Mouse (Mus musculus): Measurements from ENCODE around the gene Dlgap1.
A peak's percentile ranks its signal among the peaks of the same experiment; 100 is the strongest.

Dlgap1 gene

DNA sequence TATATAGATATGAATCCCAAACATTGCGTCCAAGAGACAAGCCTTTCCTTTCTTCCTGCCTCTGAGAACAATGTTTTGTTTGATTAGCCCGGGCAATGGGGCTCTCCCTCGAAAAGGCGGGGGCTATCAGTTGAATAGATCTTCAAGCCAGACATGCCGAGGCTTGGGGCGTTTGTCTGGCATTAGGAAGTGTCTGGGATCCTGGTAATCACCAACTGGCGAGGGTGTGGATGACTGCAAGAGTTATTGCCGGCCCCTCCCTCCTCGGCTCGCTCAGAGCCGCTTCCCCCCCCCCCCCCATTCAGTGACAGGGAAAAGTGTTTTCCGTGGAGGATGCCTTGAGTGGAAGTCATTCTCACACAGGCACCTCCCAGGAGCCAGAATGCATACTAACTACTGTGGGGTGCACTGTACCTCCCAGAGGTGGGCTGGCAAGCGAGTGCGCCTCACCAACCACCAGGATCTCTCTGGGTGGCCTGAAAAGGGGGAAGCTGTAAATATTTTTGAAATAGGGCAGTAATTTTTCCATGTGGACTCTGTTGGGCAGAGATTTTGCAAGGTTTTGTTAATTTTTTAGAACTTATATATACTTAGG, 786.9 kb downstream of the Dlgap1 start:
- DNase-seq (ENCODE audit: inconsistent ontology term): peak; percentile 68

- no peak for DNase-seq (ENCODE audit: inconsistent ontology term)
Measured at GRCm38 (mm10) chr17:70762001-70762400, 793.1 kb downstream of the Dlgap1 start.

GRCm38 (mm10) chr17:70762634-70763033, 793.8 kb downstream of the Dlgap1 start:
- no peak for DNase-seq (ENCODE audit: inconsistent ontology term)

DNA sequence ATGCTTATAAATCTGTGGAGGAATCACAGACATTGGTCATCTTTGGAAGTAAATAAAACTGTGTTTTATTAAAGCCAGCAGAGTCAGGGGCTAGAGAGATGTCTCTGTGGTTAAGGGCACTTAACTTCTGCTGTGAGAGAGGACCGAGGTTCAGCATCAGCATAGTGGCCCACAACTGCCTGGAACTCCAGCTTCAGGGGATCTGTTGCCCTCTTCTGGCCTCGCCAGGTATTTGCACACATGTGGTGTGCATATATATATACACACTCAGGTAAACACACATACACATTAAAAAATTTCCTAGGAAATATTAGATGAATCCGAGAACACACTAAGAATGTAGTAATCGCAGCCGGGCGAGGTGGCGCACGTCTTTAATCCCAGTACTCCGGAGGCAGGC, 796.5 kb downstream of the Dlgap1 start:
- DNase-seq (ENCODE audit: inconsistent ontology term): no peak

DNA sequence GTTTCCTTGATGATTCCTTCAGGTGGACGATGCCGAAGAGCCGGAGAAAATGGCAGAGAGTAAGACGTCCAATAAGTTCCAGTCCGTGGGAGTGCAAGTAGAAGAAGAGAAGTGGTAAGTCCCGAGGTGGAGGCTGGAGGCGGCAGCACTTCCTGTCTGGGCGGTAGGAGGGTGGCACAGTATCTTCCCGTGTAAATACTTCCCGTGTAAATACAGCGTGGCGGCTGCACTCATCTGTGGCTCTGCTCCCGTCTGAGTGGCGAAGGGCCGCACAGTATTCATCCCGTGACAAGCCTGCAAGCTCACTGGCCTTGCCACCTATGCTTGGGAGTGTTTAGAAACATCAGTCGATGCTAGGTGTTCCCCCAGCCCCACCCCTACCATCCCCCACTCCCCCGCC, 797.1 kb downstream of the Dlgap1 start:
- DNase-seq (ENCODE audit: inconsistent ontology term): no peak

GRCm38 (mm10) chr17:70772120-70772899, 803.4 kb downstream of the Dlgap1 start:
- DNase-seq (ENCODE audit: inconsistent ontology term): no peak

DNA sequence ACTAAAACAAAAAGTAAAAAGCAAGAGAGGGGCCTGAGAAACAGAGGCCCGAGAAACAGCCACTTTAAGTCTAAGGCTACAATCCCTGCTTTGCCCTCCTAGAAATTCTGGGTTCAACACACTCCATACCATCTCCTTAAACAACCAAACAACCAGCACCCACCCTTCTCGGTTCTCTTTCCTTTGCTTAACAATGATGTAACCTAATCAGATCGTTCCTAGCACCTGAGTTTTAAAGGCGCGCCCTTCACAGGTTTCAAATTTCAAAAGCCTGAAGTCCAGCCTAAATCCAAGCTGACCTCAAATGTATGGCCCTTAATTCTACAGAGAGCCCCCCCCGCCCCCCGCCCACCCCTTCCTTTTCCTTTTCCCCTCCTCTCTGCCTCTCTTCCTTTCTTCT, 810.9 kb downstream of the Dlgap1 start:
- no peak for DNase-seq (ENCODE audit: inconsistent ontology term)

DNA sequence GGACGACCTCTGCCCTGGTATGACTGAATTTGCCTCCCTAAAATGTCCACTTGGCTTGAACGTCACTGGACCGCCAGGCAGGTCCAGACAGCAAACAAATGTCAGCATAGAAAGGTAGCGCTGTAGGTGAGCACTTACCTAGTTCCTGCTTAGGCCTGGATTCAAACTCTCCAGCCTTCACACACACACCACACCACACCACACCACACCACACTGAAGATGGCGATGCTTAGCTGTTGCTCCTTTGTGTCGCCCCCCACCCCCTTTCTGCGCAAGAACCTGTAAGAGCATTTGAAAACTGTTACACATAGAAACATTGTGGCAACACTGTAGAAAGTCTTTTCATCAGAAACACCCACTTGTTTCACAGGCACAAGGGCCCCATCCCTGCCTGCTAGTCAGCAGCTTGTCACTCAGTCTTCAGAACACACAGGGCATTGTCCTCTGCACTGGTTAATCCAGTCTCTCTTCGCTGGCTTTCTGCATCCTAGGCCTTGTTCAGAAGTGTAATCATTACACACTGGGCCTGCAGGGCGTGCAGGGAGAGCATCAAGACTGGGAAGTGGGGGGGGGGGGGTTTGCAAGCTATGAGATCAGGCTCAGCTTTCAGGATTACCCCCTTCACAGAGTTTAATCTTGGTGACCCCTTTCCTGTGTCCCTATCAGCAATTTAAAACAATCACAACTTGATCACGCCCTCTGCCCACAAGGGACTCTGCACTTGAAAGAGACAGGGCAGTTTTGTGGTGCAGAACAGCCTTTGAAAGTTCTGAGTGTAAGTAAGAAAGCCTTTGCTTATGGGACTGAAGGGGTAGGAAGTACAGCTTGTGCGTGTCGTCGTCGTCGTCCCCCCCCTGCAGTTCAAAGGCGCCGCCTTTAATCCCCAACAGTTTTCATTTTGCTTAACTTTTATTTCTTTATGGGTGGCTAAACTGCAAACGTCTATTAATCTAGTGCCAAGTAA, 812.1 kb downstream of the Dlgap1 start:
- peak; percentile 61 for DNase-seq (ENCODE audit: inconsistent ontology term)

DNA sequence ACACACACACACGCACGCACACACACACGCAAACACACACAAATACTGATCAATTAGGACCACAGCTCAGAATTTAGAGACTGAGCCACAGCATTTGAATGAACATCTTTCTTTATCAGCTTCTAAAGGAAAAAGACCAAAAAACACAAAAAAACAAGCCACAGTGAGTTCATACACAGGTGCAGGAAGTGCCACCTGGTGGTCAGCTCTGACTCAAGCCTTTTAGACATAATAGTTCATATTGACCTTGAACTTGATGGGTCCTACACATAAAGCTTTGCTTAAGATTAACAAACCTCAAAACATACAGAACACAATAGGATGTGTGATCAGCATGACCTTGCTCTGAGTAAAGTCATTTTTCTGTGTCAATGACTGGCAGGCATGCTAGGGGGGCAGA, 814.4 kb downstream of the Dlgap1 start:
- no peak for DNase-seq (ENCODE audit: inconsistent ontology term)

- DNase-seq (ENCODE audit: inconsistent ontology term): no peak
Measured at GRCm38 (mm10) chr17:70787366-70787765, 818.5 kb downstream of the Dlgap1 start.

DNA sequence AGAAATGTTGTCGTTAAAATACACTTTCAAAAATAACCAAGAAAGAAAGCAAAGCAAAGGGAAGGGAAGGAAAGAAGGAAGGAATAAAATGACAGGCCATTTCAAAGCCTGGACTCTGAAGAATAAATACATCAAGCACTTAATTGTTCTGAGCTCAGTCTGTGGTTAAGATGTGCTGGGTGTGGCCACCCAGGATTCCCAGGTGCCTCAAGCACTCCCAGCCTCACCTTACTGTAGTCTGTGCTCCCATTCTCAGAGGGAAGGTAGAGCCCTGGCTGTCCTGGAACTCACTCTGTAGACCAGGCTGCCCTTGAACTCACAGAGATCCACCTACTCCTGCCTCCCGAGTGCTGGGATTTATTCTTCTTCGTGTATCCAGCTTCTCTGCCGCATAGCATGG, 821.9 kb downstream of the Dlgap1 start:
- no peak for DNase-seq (ENCODE audit: inconsistent ontology term)

- DNase-seq (ENCODE audit: inconsistent ontology term): no peak
Measured at GRCm38 (mm10) chr17:70791596-70792275, 822.9 kb downstream of the Dlgap1 start.

DNA sequence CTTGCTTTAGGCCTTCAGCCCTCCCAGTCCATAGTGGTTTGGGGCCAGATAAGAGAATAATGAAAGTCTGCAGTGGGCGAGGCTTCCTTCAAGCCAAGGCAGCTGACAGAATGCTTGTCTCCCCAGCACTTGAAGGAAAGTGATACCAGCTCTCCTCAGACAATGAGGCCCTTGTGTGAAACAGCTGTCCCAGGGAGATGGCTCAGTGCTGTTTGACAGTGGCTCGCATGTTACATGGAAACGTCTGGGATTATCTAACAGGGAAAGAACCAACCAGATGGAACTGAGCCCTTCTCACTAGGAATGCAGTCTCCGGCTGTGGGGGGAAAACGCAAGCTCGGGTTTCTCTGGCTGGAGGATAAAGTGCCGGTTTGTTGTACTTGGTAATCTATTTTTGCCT, 825.4 kb downstream of the Dlgap1 start:
- peak; percentile 90 for DNase-seq (ENCODE audit: inconsistent ontology term)

GRCm38 (mm10) chr17:70794722-70795121, 825.8 kb downstream of the Dlgap1 start:
- no peak for DNase-seq (ENCODE audit: inconsistent ontology term)

GRCm38 (mm10) chr17:70795196-70795595, 826.3 kb downstream of the Dlgap1 start:
- no peak for DNase-seq (ENCODE audit: inconsistent ontology term)

GRCm38 (mm10) chr17:70796940-70797772, 828.3 kb downstream of the Dlgap1 start:
- DNase-seq (ENCODE audit: inconsistent ontology term): no peak

DNA sequence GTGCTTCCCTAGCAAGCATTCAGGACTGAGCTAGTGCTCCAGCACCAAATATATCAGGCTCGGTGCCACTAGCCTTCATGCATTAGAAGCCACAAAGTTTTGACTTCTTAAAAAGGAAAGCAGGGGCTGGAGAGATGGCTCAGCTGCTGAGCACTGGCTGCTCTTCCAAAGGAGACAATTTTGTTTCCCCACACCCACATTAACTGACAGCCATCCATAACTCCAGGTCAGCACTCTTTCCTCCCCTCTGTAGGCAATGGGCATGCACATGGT, 828.8 kb downstream of the Dlgap1 start:
- no peak for DNase-seq (ENCODE audit: inconsistent ontology term)

GRCm38 (mm10) chr17:70799266-70799665, 830.4 kb downstream of the Dlgap1 start:
- no peak for DNase-seq (ENCODE audit: inconsistent ontology term)

GRCm38 (mm10) chr17:70802022-70802421, 833.1 kb downstream of the Dlgap1 start:
- DNase-seq (ENCODE audit: inconsistent ontology term): no peak

DNA sequence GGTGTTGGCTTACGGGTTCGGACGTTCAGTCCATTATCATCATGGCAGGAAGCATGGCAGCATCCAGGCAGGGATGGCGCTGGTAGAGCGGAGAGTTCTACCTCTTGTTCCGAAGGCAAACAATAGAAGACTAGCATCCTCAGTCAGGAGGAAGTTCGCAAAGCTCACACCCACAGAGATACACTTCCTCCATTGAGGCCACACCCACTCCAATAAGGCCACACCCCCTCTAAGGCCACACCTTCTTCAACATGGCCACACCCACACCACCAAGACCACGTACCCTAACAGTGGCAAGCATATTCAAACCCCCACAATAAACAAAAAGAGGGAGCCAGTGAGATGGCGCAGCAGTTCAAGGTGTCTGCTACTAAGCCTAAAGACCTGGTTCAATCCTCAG, 837.0 kb downstream of the Dlgap1 start:
- DNase-seq (ENCODE audit: inconsistent ontology term): no peak

GRCm38 (mm10) chr17:70806600-70806999, 837.7 kb downstream of the Dlgap1 start:
- no peak for DNase-seq (ENCODE audit: inconsistent ontology term)

All from Muller cell, postnatal 12 days (primary cell).